ENCODE assay signal across 7 mouse cellular contexts in the genomic region with DNA sequence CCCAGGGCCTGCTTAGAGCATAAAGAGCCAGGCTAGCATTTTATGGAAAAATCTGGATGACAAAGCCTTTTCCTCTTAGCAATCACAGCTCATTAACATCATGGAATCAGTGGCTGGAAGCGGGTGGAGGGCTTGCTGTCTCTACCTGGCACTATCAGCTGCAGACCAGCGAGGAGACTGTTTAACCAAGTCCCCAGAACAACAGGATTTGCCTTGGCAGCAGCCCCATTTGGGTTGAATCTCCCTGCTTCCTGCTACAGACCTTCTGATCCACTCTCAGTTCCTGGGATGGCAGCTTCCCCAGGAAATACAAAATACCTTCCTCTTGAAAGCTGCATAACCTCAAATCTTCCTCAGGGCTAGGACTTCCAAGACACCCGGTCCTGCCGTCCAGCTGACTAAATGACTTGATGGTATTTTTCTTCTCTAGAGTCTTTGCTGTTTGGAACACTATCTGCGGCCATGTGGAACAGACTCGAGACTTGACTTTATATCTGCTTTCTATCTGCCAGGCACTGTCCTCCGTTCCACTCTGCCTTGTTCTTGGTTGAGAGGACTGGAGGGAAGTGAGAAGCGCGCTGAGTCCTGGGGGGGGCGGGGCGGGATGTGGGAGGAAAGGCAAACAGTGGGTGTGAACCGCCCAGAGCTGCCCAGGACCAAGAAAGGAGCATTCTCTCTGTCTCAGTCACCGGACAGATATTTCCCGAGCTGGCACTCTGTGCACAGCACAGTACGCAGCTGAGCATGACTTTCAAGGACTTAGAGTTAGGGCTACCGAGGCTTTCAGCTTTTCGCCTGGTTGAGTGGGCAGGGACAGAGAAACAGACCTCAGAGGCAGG. TPM values are rescaled to one million over a fixed set of nuclear protein-coding genes. Genes with fewer than 3 reads are reported as not detected.
A peak's percentile ranks its signal among the peaks of the same experiment; 100 is the strongest.
DNase-seq lines count a peak whose midpoint lies in the region; ATAC-seq and TF ChIP-seq lines count a peak whose summit lies in the region.

No protein-coding gene starts in this region.

- TF ChIP-seq POLR2A in cerebellum, adult 2 months (IDR thresholded peaks at IDR 0.05; ENCODE audit: borderline replicate concordance, insufficient read depth, low read length), result no peak
- peak; percentile 63 for TF ChIP-seq POLR2A in myocyte (IDR thresholded peaks at IDR 0.05; ENCODE audit: insufficient read length, low read depth)

- peak overlapping the region; percentile 17; the same call in 1 of the 2 replicates for H3K27ac ChIP-seq in cerebellum, adult 2 months (ENCODE audit: insufficient read depth, low read length)
- H3K27ac ChIP-seq in forebrain, postnatal 0 days (ENCODE audit: low read depth, low read length), result peak overlapping the region; percentile 70; the same call in 1 of the 2 replicates
- peak overlapping the region; percentile 67 for H3K27ac ChIP-seq in hindbrain, embryonic 15.5 days (replicated peaks)
- H3K27ac ChIP-seq in liver, embryonic 13.5 days, result peak overlapping the region; percentile 59; the same call in 1 of the 2 replicates

- 0 out of 2 replicates have a peak overlapping the region, but pooled peaks have one; percentile 36 for H3K4me2 ChIP-seq in forebrain, postnatal 0 days (ENCODE audit: low read depth)
- H3K4me2 ChIP-seq in hindbrain, embryonic 15.5 days, result peak overlapping the region; percentile 31
- peak overlapping the region; percentile 54 for H3K4me2 ChIP-seq in liver, embryonic 13.5 days
- peak overlapping the region; percentile 73 for H3K4me2 ChIP-seq in myocyte (ENCODE audit: low read depth)

- no peaks in the 10 kb centered on the region for H3K27me3 ChIP-seq in cerebellum, adult 2 months (ENCODE audit: control insufficient read depth, insufficient read depth, low read length)
- H3K27me3 ChIP-seq in forebrain, postnatal 0 days (ENCODE audit: insufficient read depth, low read length), result no peaks in the 10 kb centered on the region
- no peaks in the 10 kb centered on the region for H3K27me3 ChIP-seq in hindbrain, embryonic 15.5 days
- H3K27me3 ChIP-seq in liver, embryonic 13.5 days, result peaks cover 11% of the 10 kb centered on the region; the same call in 1 of the 2 replicates
- no peaks in the 10 kb centered on the region for H3K27me3 ChIP-seq in myocyte (ENCODE audit: control insufficient read depth, insufficient read depth, insufficient read length)

- H3K4me1 ChIP-seq in cerebellum, adult 2 months (ENCODE audit: control insufficient read depth, insufficient read depth, low read length), result peaks cover 17% of the 10 kb centered on the region
- peaks cover 31% of the 10 kb centered on the region for H3K4me1 ChIP-seq in forebrain, postnatal 0 days (ENCODE audit: insufficient read depth)
- peaks cover 41% of the 10 kb centered on the region for H3K4me1 ChIP-seq in hindbrain, embryonic 15.5 days (replicated peaks)
- peaks cover 33% of the 10 kb centered on the region for H3K4me1 ChIP-seq in liver, embryonic 13.5 days (replicated peaks)

- DNase-seq in adipocyte (ENCODE audit: low spot score), result peak; percentile 59
- DNase-seq in cerebellum, adult 2 months, result peak; percentile 58 to 64
- DNase-seq in forebrain, postnatal 0 days, result peak; percentile 34
- DNase-seq in liver, embryonic 13.5 days, result no peak
- DNase-seq in thymus, adult 18-20 months, result no peak

- no peaks in the 10 kb centered on the region for H3K9me3 ChIP-seq in forebrain, postnatal 0 days (ENCODE audit: low read length)
- no peaks in the 10 kb centered on the region for H3K9me3 ChIP-seq in hindbrain, embryonic 15.5 days
- no peaks in the 10 kb centered on the region for H3K9me3 ChIP-seq in liver, embryonic 13.5 days (replicated peaks)

- H3K9ac ChIP-seq in forebrain, postnatal 0 days, result peak overlapping the region; percentile 28; the same call in 1 of the 2 replicates
- H3K9ac ChIP-seq in hindbrain, embryonic 15.5 days, result 0 out of 2 replicates have a peak overlapping the region, but pooled peaks have one; percentile 26
- 0 out of 2 replicates have a peak overlapping the region, but pooled peaks have one; percentile 12 for H3K9ac ChIP-seq in liver, embryonic 13.5 days

- no peak overlapping the region for H3K4me3 ChIP-seq in cerebellum, adult 2 months (replicated peaks; ENCODE audit: insufficient read depth, low read depth, low read length)
- no peak overlapping the region for H3K4me3 ChIP-seq in forebrain, postnatal 0 days (ENCODE audit: low read depth, low read length)
- H3K4me3 ChIP-seq in hindbrain, embryonic 15.5 days, result no peak overlapping the region
- H3K4me3 ChIP-seq in liver, embryonic 13.5 days (replicated peaks), result peak overlapping the region; percentile 27; the same call in 1 of the 2 replicates
- no peak overlapping the region for H3K4me3 ChIP-seq in myocyte

- no peaks in the 10 kb centered on the region for H3K79me2 ChIP-seq in myocyte (ENCODE audit: control insufficient read depth, insufficient read depth)

- 11% methylated on average over 14 of the region's 17 CpGs for WGBS in cerebellum, adult 2 months
- WGBS in forebrain, postnatal 0 days, result 12% methylated on average over 13 of the region's 17 CpGs
- WGBS in hindbrain, embryonic 15.5 days, result 8% methylated on average over 13 of the region's 17 CpGs
- WGBS in liver, embryonic 13.5 days (ENCODE audit: insufficient replicate concordance), result 6% methylated on average over 15 of the region's 17 CpGs

- H3ac ChIP-seq in myocyte (ENCODE audit: control insufficient read depth, insufficient read length), result no peak overlapping the region

- no peak for TF ChIP-seq CTCF in cerebellum, adult 2 months (IDR thresholded peaks at IDR 0.05; ENCODE audit: borderline replicate concordance, insufficient read depth, low read depth, low read length)
- TF ChIP-seq CTCF in forebrain, postnatal 0 days (IDR thresholded peaks at IDR 0.05; ENCODE audit: low read depth), result no peak

- H3K36me3 ChIP-seq in forebrain, postnatal 0 days (ENCODE audit: insufficient read depth), result no peaks in the 10 kb centered on the region
- no peaks in the 10 kb centered on the region for H3K36me3 ChIP-seq in hindbrain, embryonic 15.5 days
- H3K36me3 ChIP-seq in liver, embryonic 13.5 days, result no peaks in the 10 kb centered on the region
- H3K36me3 ChIP-seq in myocyte (ENCODE audit: control insufficient read depth, insufficient read depth), result no peaks in the 10 kb centered on the region

- ATAC-seq in forebrain, postnatal 0 days, result no peak
- peak; percentile 52 for ATAC-seq in hindbrain, embryonic 15.5 days (ENCODE audit: low FRiP score, low read depth)
- ATAC-seq in liver, embryonic 13.5 days (ENCODE audit: low read depth), result peak; percentile 65

TF ChIP-seq in myocyte, 11 proteins besides CTCF, POLR2A, EP300 and RAD21:
- TF ChIP-seq MYOD1 (IDR thresholded peaks at IDR 0.05; ENCODE audit: control insufficient read depth in 1 of 3, insufficient read length in 2 of 3, low read depth in 2 of 3), result peak in 1 of 3 experiments; percentile 1
- TF ChIP-seq E2F4 (IDR thresholded peaks at IDR 0.05; ENCODE audit: insufficient read depth), result no peak
- peak; percentile 43 for TF ChIP-seq POLR2AphosphoS2 (IDR thresholded peaks at IDR 0.05; ENCODE audit: insufficient read length, low read depth)
- TF ChIP-seq CEBPB (IDR thresholded peaks at IDR 0.05; ENCODE audit: insufficient read depth, poor library complexity, severe bottlenecking), result no peak
- TF ChIP-seq TCF12 (IDR thresholded peaks at IDR 0.05; ENCODE audit: insufficient read depth, poor library complexity, severe bottlenecking), result no peak

RNA-seq across cellular contexts. Expression of a gene that starts 12.4 kb away (rescaled TPM):
- 1,979 and 2,002 TPM in 2 replicates for polyA plus RNA-seq in cerebellum, adult 2 months (2012; rRNA removed)
- 1,563 and 1,794 TPM in 2 replicates for total RNA-seq in forebrain, postnatal 0 days (2014; rRNA removed)
- 3,264 and 3,401 TPM in 2 replicates for polyA plus RNA-seq in forebrain, postnatal 0 days (2015; fragmentation: Nextera tagmentation; extraction: Ambion mirVana)
- 2,472 and 2,541 TPM in 2 replicates for polyA plus RNA-seq in hindbrain, embryonic 15.5 days (2015; fragmentation: Nextera tagmentation; extraction: Ambion mirVana)
- 415 and 484 TPM in 2 replicates for polyA plus RNA-seq in liver, embryonic 13.5 days (2015; fragmentation: Nextera tagmentation; extraction: Ambion mirVana)
- 271 TPM for polyA plus RNA-seq in myocyte (2012; fragmentation: generic; extraction: Trizol)

RNA-seq across cellular contexts. Expression of a gene that starts 31.6 kb away (rescaled TPM):
- not detected in 2 replicates for polyA plus RNA-seq in cerebellum, adult 2 months (2012; rRNA removed)
- total RNA-seq in forebrain, postnatal 0 days (2014; rRNA removed), result not detected in 2 replicates
- polyA plus RNA-seq in forebrain, postnatal 0 days (2015; fragmentation: Nextera tagmentation; extraction: Ambion mirVana), result not detected in 2 replicates
- not detected in 2 replicates for polyA plus RNA-seq in hindbrain, embryonic 15.5 days (2015; fragmentation: Nextera tagmentation; extraction: Ambion mirVana)
- not detected in 2 replicates for polyA plus RNA-seq in liver, embryonic 13.5 days (2015; fragmentation: Nextera tagmentation; extraction: Ambion mirVana)
- polyA plus RNA-seq in myocyte (2012; fragmentation: generic; extraction: Trizol), result not detected

Comparison
In these comparisons a context has a peak if more than half of its experiments do, and no peak if none do; other contexts are left out.
1. DNase-seq: peak in adipocyte (single experiment), cerebellum, adult 2 months (2 of 2) and forebrain, postnatal 0 days (single experiment); none in liver, embryonic 13.5 days (single experiment) and thymus, adult 18-20 months (0 of 2).
2. H3K27ac ChIP-seq: peak in every context shown above with its lines; median percentile 70 in forebrain, postnatal 0 days; 67 in hindbrain, embryonic 15.5 days; 59 in liver, embryonic 13.5 days; 17 in cerebellum, adult 2 months.
3. Peak in every context shown above with its lines, with median percentiles within 50 percentile points of each other: H3K4me2 ChIP-seq and H3K9ac ChIP-seq.